Mouse (Mus musculus): ENCODE results near the gene Lias. TPM values are rescaled to one million over a fixed set of nuclear protein-coding genes. Genes with fewer than 3 reads are reported as not detected.

Lias gene
- polyA plus RNA-seq (2016; fragmentation: Nextera tagmentation; extraction: Ambion mirVana): 61.6 and 63.0 TPM in 2 replicates

GRCm38 (mm10) chr5:65390648-65391644, at the start of gene Lias, which contains the start of gene Rpl9:
Gene Lias (plus strand): TSS chr5:65391497.
Gene Rpl9 (minus strand): TSS chr5:65391444.
- under 1% methylated on average over 83 of the region's 83 CpGs for WGBS
- H3K4me2 ChIP-seq (replicated peaks): peak within 1 kb of the TSS; percentile 87
- ATAC-seq (ENCODE audit: low FRiP score, low read depth): peak; percentile 97
- H3K9ac ChIP-seq: peak within 1 kb of the TSS; percentile 97
- no peaks in the 10 kb centered on the region for H3K9me3 ChIP-seq
- H3K36me3 ChIP-seq: peaks cover 37% of the 10 kb centered on the region
- H3K27me3 ChIP-seq (replicated peaks): no peaks in the 10 kb centered on the region
- H3K27ac ChIP-seq: peak within 1 kb of the TSS; percentile 67; the same call in 1 of the 2 replicates
- peaks cover 12% of the 10 kb centered on the region for H3K4me1 ChIP-seq
- H3K4me3 ChIP-seq: peak within 1 kb of the TSS; percentile 89

DNA sequence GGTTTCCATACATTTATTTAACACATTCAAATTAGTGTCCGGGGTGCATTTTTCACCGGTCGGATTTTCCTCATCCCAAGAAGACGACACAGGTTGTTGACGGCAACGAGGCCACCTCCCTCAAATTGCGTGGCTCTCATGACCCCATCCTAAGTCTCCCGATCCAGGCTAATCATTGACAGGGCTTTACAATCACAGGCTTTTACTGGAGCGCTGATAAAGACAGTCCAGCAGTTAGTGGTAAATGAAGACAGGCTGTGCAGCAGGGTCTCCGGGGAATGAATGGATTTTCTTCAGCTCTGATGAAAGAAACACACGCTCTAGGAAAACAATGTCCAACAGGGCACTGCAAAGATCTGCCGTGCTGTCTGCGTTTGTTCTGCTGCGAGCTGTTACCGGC, 43.1 kb upstream of the Lias start, which contains the start of gene Klb:
Gene Klb, plus strand, starts transcription at position 147 of the 400 bp plus-strand sequence.
- H3K36me3 ChIP-seq: no peaks in the 10 kb centered on the region
- H3K27me3 ChIP-seq (replicated peaks): no peaks in the 10 kb centered on the region
- H3K4me3 ChIP-seq: no peak within 1 kb of the TSS
- no peak within 1 kb of the TSS for H3K27ac ChIP-seq
- H3K9me3 ChIP-seq: no peaks in the 10 kb centered on the region
- no peak for ATAC-seq (ENCODE audit: low FRiP score, low read depth)
- peak within 1 kb of the TSS; percentile 50 for H3K4me2 ChIP-seq (replicated peaks)
- 14% methylated on average over 15 of the region's 15 CpGs for WGBS
- 0 out of 2 replicates have a peak, but pooled peaks cover 8% of the 10 kb centered on the region for H3K4me1 ChIP-seq
- H3K9ac ChIP-seq: no peak within 1 kb of the TSS

- Histone ChIP-seq H3K9me3 (no peaks in the 10 kb centered on the region), H3K27me3 (replicated peaks) (no peaks in the 10 kb centered on the region), H3K4me1 (0 out of 2 replicates have a peak, but pooled peaks cover 8% of the 10 kb centered on the region), H3K4me2 (replicated peaks) (no peak overlapping the region), H3K36me3 (no peaks in the 10 kb centered on the region), H3K9ac (no peak overlapping the region), H3K4me3 (no peak overlapping the region), H3K27ac (no peak overlapping the region)
- ATAC-seq (ENCODE audit: low FRiP score, low read depth): no peak
- WGBS: 69% methylated on average over 10 of the region's 10 CpGs
Measured at GRCm38 (mm10) chr5:65350508-65350907, 40.8 kb upstream of the Lias start.

DNA sequence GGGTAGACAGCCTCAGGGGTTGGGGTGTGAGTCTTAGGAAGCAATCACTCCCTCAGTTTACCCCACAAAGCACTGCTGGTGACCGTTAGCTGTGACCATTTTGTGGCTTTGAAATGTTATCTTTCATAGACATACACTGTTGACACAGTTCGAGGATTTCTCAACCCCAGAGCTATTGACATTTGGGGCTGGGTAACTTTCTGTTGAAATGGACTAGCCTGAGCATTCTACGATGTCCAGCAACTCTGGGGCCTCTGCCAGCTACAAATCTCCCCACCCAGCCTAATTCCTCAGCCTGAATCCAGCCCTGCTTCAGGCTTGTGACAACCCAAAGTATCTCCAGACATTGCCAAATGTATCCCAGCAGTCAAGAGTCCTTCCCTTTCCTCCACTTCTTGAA, 37.2 kb upstream of the Lias start:
- 88% methylated on average over 3 of the region's 3 CpGs for WGBS
- Histone ChIP-seq H3K4me1 (no peaks in the 10 kb centered on the region), H3K27me3 (replicated peaks) (no peaks in the 10 kb centered on the region), H3K9me3 (no peaks in the 10 kb centered on the region), H3K4me2 (replicated peaks) (no peak overlapping the region), H3K9ac (no peak overlapping the region), H3K36me3 (no peaks in the 10 kb centered on the region), H3K27ac (no peak overlapping the region), H3K4me3 (no peak overlapping the region)
- ATAC-seq (ENCODE audit: low FRiP score, low read depth): no peak

DNA sequence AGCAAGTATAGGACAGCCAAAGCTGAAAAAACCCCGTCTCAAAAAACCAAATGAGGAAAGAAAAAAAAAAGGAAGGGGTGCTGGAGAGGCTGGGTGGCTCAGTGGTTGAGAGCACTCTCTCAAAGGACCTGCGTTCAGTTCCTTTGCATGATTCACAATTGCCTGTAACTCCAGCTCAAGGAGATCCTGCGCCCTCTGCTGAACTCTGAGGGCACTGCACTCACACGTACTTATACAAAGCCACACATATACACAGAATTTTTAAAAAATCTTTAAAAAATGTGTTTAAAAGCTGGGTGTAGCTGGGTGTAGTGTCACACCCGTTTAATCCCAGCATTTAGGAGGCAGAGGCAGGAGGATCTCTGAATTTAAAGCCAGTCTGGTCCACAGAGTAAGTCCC, 36.3 kb upstream of the Lias start:
- ATAC-seq (ENCODE audit: low FRiP score, low read depth): no peak
- no peak overlapping the region for H3K4me2 ChIP-seq (replicated peaks)
- no peak overlapping the region for H3K9ac ChIP-seq
- H3K36me3 ChIP-seq: no peaks in the 10 kb centered on the region
- no peaks in the 10 kb centered on the region for H3K27me3 ChIP-seq (replicated peaks)
- no peaks in the 10 kb centered on the region for H3K4me1 ChIP-seq
- no peaks in the 10 kb centered on the region for H3K9me3 ChIP-seq
- no peak overlapping the region for H3K4me3 ChIP-seq
- no peak overlapping the region for H3K27ac ChIP-seq
- 79% methylated on average over 5 of the region's 5 CpGs for WGBS

GRCm38 (mm10) chr5:65356851-65357250, 34.4 kb upstream of the Lias start:
- H3K4me3 ChIP-seq: no peak overlapping the region
- H3K4me1 ChIP-seq: no peaks in the 10 kb centered on the region
- H3K4me2 ChIP-seq (replicated peaks): no peak overlapping the region
- no peak overlapping the region for H3K27ac ChIP-seq
- H3K9ac ChIP-seq: no peak overlapping the region
- H3K27me3 ChIP-seq (replicated peaks): no peaks in the 10 kb centered on the region
- 88% methylated on average over 6 of the region's 6 CpGs for WGBS
- ATAC-seq (ENCODE audit: low FRiP score, low read depth): no peak
- no peaks in the 10 kb centered on the region for H3K36me3 ChIP-seq
- H3K9me3 ChIP-seq: no peaks in the 10 kb centered on the region

DNA sequence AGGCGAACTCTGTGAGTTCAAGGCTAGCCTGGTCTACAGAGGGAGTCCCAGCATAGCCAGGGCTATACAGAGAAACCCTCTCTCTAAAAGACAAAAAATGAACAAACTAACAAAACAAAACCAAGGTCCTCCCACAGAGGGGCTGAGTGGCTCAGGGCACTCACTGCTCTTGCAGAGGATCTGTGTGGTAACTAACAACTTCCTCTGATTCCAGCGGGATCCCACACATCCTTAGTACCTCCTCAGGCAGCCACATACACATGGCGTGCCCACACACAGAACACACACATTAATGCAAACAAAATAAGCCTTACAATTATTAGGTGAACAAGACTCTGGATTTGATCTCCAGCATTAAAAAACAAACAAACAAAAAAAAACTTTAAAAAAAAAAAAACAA, 33.5 kb upstream of the Lias start:
- Histone ChIP-seq H3K4me1 (no peaks in the 10 kb centered on the region), H3K9ac (no peak overlapping the region), H3K27me3 (replicated peaks) (no peaks in the 10 kb centered on the region), H3K9me3 (no peaks in the 10 kb centered on the region), H3K27ac (no peak overlapping the region), H3K36me3 (no peaks in the 10 kb centered on the region), H3K4me2 (replicated peaks) (no peak overlapping the region), H3K4me3 (no peak overlapping the region)
- WGBS: 94% methylated on average over 3 of the region's 3 CpGs
- no peak for ATAC-seq (ENCODE audit: low FRiP score, low read depth)

DNA sequence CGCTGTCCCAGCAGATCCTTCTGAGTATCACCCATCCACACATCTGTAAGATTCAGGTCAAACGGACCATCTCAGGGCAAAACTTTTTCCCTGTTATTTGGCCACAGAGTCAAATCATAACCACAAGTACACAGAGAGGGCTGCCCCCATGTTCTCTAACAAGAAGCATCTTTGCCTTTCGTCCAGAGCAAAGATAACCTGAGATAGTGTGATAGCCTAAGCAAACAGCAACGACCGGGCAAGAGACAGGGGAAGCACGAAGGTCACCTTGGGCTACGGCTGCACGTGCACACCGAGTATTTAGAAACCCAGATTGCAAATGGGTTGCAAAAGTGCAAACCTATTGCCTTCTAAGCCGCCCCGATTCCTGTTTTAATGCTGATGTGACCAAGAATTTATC, 23.5 kb upstream of the Lias start:
- no peak for ATAC-seq (ENCODE audit: low FRiP score, low read depth)
- Histone ChIP-seq H3K4me1 (no peaks in the 10 kb centered on the region), H3K27me3 (replicated peaks) (no peaks in the 10 kb centered on the region), H3K4me2 (replicated peaks) (no peak overlapping the region), H3K9me3 (no peaks in the 10 kb centered on the region), H3K36me3 (no peaks in the 10 kb centered on the region), H3K4me3 (no peak overlapping the region), H3K9ac (no peak overlapping the region), H3K27ac (no peak overlapping the region)
- 91% methylated on average over 11 of the region's 11 CpGs for WGBS

DNA sequence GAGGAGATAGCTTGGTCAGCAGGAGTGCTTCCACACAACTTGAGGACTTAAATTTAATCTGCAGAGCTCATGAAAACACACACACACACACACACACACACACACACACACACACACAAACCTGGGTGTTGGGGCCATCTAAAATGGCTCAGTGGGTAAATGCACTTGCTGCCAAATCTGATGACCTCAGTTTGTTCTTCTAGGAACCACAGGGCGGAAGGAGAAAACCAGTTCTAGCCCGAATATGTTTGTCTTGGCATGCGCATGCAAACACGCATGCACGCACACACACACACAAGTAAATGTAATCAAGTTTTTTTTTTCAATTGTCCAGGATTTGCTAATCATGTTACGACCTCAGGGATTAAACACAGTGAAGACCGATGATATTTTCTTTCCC, 19.7 kb upstream of the Lias start:
- no peak overlapping the region for H3K4me2 ChIP-seq (replicated peaks)
- no peak overlapping the region for H3K27ac ChIP-seq
- no peaks in the 10 kb centered on the region for H3K4me1 ChIP-seq
- H3K9ac ChIP-seq: no peak overlapping the region
- no peak for ATAC-seq (ENCODE audit: low FRiP score, low read depth)
- no peaks in the 10 kb centered on the region for H3K9me3 ChIP-seq
- no peak overlapping the region for H3K4me3 ChIP-seq
- no peaks in the 10 kb centered on the region for H3K27me3 ChIP-seq (replicated peaks)
- H3K36me3 ChIP-seq: no peaks in the 10 kb centered on the region
- 95% methylated on average over 7 of the region's 7 CpGs for WGBS

GRCm38 (mm10) chr5:65374746-65375145, 16.6 kb upstream of the Lias start:
- H3K4me2 ChIP-seq (replicated peaks): no peak overlapping the region
- no peaks in the 10 kb centered on the region for H3K9me3 ChIP-seq
- no peak for ATAC-seq (ENCODE audit: low FRiP score, low read depth)
- WGBS: 82% methylated on average over 7 of the region's 7 CpGs
- H3K27me3 ChIP-seq (replicated peaks): no peaks in the 10 kb centered on the region
- no peak overlapping the region for H3K27ac ChIP-seq
- no peak overlapping the region for H3K4me3 ChIP-seq
- H3K36me3 ChIP-seq: no peaks in the 10 kb centered on the region
- no peak overlapping the region for H3K9ac ChIP-seq
- no peaks in the 10 kb centered on the region for H3K4me1 ChIP-seq

DNA sequence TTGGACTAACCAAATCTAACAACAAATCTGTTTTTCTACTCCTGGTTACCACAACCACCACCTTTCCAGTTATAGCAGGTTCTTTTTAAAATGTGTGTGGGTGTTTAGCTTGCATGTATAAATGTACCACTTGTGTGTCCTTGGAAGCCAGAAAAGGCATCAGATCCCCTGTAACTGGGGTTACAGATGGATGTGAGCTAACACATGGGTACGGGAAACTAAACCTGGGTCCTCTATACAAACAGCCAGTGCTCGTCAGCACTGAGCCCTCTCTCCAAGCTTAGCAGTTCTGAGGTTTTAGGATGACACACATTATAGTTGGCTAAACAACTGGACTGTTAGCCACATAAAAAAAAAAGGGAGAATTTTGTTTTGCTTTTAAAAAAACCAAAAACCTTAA, 5.6 kb upstream of the Lias start:
- H3K9ac ChIP-seq: no peak overlapping the region
- H3K4me1 ChIP-seq: peaks cover 12% of the 10 kb centered on the region
- no peaks in the 10 kb centered on the region for H3K27me3 ChIP-seq (replicated peaks)
- no peak overlapping the region for H3K27ac ChIP-seq
- H3K4me3 ChIP-seq: no peak overlapping the region
- 82% methylated on average over 2 of the region's 2 CpGs for WGBS
- no peak overlapping the region for H3K4me2 ChIP-seq (replicated peaks)
- H3K36me3 ChIP-seq: peaks cover 42% of the 10 kb centered on the region
- H3K9me3 ChIP-seq: no peaks in the 10 kb centered on the region
- ATAC-seq (ENCODE audit: low FRiP score, low read depth): no peak

- Histone ChIP-seq H3K9ac (no peak overlapping the region), H3K27ac (no peak overlapping the region), H3K27me3 (replicated peaks) (no peaks in the 10 kb centered on the region), H3K36me3 (peaks cover 42% of the 10 kb centered on the region), H3K9me3 (no peaks in the 10 kb centered on the region), H3K4me3 (no peak overlapping the region), H3K4me1 (peaks cover 12% of the 10 kb centered on the region), H3K4me2 (replicated peaks) (no peak overlapping the region)
- 78% methylated on average over 6 of the region's 6 CpGs for WGBS
- no peak for ATAC-seq (ENCODE audit: low FRiP score, low read depth)
Measured at GRCm38 (mm10) chr5:65387008-65387867, 4.1 kb upstream of the Lias start.
